Mouse (Mus musculus) heart, embryonic 13.5 days (tissue): ENCODE measurements around the gene Eng. TPM values are rescaled to one million over a fixed set of nuclear protein-coding genes. Genes with fewer than 3 reads are reported as not detected.

Experiments
- ATAC-seq: fragments of 200-750 bp; cut with Nextera tagmentation; 2 replicates; pipeline ENCODE4 v1.8.0; 2017; ENCODE audit warnings: moderate TSS enrichment; ENCODE audit not compliant: insufficient number of reproducible peaks, low FRiP score, low TSS enrichment; ENCODE audit errors: extremely low read depth
- H3K27ac ChIP-seq: fragments of 300-500 bp; sonication (generic); replicated peaks from 2 replicates; pipeline ENCODE4 v1.5.1; 2015; ENCODE audit warnings: moderate library complexity, mild to moderate bottlenecking, inconsistent platforms
- H3K27me3 ChIP-seq: fragments of 300-500 bp; sonication (generic); replicated peaks from 2 replicates; pipeline ENCODE4 v1.6.1; 2015; ENCODE audit warnings: mild to moderate bottlenecking, inconsistent platforms
- H3K36me3 ChIP-seq: fragments of 300-500 bp; sonication (generic); 2 replicates; pipeline ENCODE4 v1.6.1; 2015; ENCODE audit warnings: mild to moderate bottlenecking, inconsistent platforms
- H3K4me1 ChIP-seq: fragments of 300-500 bp; sonication (generic); 2 replicates; pipeline ENCODE4 v1.6.1; 2015; ENCODE audit warnings: inconsistent platforms
- H3K4me2 ChIP-seq: fragments of 300-500 bp; sonication (generic); 2 replicates; pipeline ENCODE4 v1.6.1; 2015; ENCODE audit warnings: inconsistent platforms, mild to moderate bottlenecking, moderate library complexity
- H3K4me3 ChIP-seq: fragments of 300-500 bp; sonication (generic); 2 replicates; pipeline ENCODE4 v1.5.1; 2015; ENCODE audit warnings: moderate library complexity, mild to moderate bottlenecking, inconsistent platforms
- H3K9ac ChIP-seq: fragments of 300-500 bp; sonication (generic); 2 replicates; pipeline ENCODE4 v1.6.1; 2015; ENCODE audit warnings: inconsistent platforms, mild to moderate bottlenecking, moderate library complexity
- H3K9me3 ChIP-seq: fragments of 300-500 bp; sonication (generic); 2 replicates; pipeline ENCODE4 v1.6.1; 2016; ENCODE audit warnings: inconsistent platforms
- WGBS: fragments of 180-500 bp; shearing (Covaris S2); methylation state at CpG from one replicate; pipeline ENCODE4 v1.1.7; 2015; ENCODE audit warnings: mixed read lengths; 5-methylcytosine and 5-hydroxymethylcytosine counted together
- polyA plus RNA-seq: library from polyadenylated mRNA; unstranded; fragments of >200 nt; fragmentation: Nextera tagmentation; extraction: Ambion mirVana; gene quantifications from 2 replicates; pipeline ENCODE4 v1.2.1, GENCODE M21; 2015

Gene Eng
- polyA plus RNA-seq, 1 experiment from 2014 or later, result 155 TPM

- Histone ChIP-seq H3K4me2 (no peak overlapping the region), H3K4me1 (no peaks in the 10 kb centered on the region), H3K27me3 (no peaks in the 10 kb centered on the region), H3K9ac (no peak overlapping the region), H3K36me3 (peaks cover 45% of the 10 kb centered on the region), H3K4me3 (no peak overlapping the region), H3K9me3 (no peaks in the 10 kb centered on the region), H3K27ac (no peak overlapping the region)
- no peak for ATAC-seq
- 76% methylated on average over 14 of the region's 14 CpGs for WGBS
Measured at GRCm38 (mm10) chr2:32700966-32701743, 54.8 kb downstream of the Eng start.

- Histone ChIP-seq H3K9me3 (no peaks in the 10 kb centered on the region), H3K4me3 (no peak overlapping the region), H3K36me3 (peaks cover 64% of the 10 kb centered on the region), H3K27ac (no peak overlapping the region), H3K4me1 (no peaks in the 10 kb centered on the region), H3K27me3 (no peaks in the 10 kb centered on the region), H3K4me2 (no peak overlapping the region), H3K9ac (no peak overlapping the region)
- no peak for ATAC-seq
- 92% methylated on average over 8 of the region's 8 CpGs for WGBS
Measured at GRCm38 (mm10) chr2:32703046-32703445, 56.7 kb downstream of the Eng start.

GRCm38 (mm10) chr2:32704021-32704421, 57.6 kb downstream of the Eng start, which contains the start of gene Fpgs:
Fpgs (minus strand) TSS chr2:32704145.
- H3K36me3 ChIP-seq, result peaks cover 73% of the 10 kb centered on the region
- no peaks in the 10 kb centered on the region for H3K9me3 ChIP-seq
- WGBS, result 81% methylated on average over 2 of the region's 2 CpGs
- H3K27me3 ChIP-seq, result no peaks in the 10 kb centered on the region
- no peak within 1 kb of the TSS for H3K27ac ChIP-seq
- H3K9ac ChIP-seq, result no peak within 1 kb of the TSS
- no peak within 1 kb of the TSS for H3K4me2 ChIP-seq
- no peaks in the 10 kb centered on the region for H3K4me1 ChIP-seq
- no peak for ATAC-seq
- H3K4me3 ChIP-seq, result no peak within 1 kb of the TSS

- 88% methylated on average over 7 of the region's 7 CpGs for WGBS
- H3K36me3 ChIP-seq, result peaks cover 83% of the 10 kb centered on the region
- no peaks in the 10 kb centered on the region for H3K27me3 ChIP-seq
- no peak overlapping the region for H3K4me2 ChIP-seq
- no peak for ATAC-seq
- no peak overlapping the region for H3K9ac ChIP-seq
- H3K4me3 ChIP-seq, result no peak overlapping the region
- no peaks in the 10 kb centered on the region for H3K4me1 ChIP-seq
- H3K9me3 ChIP-seq, result no peaks in the 10 kb centered on the region
- no peak overlapping the region for H3K27ac ChIP-seq
Measured at GRCm38 (mm10) chr2:32705018-32705417, 58.6 kb downstream of the Eng start.

GRCm38 (mm10) chr2:32706971-32707370, 60.6 kb downstream of the Eng start:
- no peak overlapping the region for H3K4me2 ChIP-seq
- H3K27me3 ChIP-seq, result no peaks in the 10 kb centered on the region
- no peak overlapping the region for H3K9ac ChIP-seq
- H3K36me3 ChIP-seq, result peaks cover 96% of the 10 kb centered on the region
- peaks cover 18% of the 10 kb centered on the region for H3K4me1 ChIP-seq
- no peaks in the 10 kb centered on the region for H3K9me3 ChIP-seq
- ATAC-seq, result no peak
- no peak overlapping the region for H3K4me3 ChIP-seq
- H3K27ac ChIP-seq, result no peak overlapping the region
- 93% methylated on average over 6 of the region's 6 CpGs for WGBS

- no peak overlapping the region for H3K4me3 ChIP-seq
- no peak overlapping the region for H3K27ac ChIP-seq
- H3K9me3 ChIP-seq, result no peaks in the 10 kb centered on the region
- no peak overlapping the region for H3K9ac ChIP-seq
- no peak overlapping the region for H3K4me2 ChIP-seq
- H3K27me3 ChIP-seq, result no peaks in the 10 kb centered on the region
- peaks cover 19% of the 10 kb centered on the region for H3K4me1 ChIP-seq
- 43% methylated on average over 3 of the region's 3 CpGs for WGBS
- no peak for ATAC-seq
- H3K36me3 ChIP-seq, result peaks cover 80% of the 10 kb centered on the region
Measured at GRCm38 (mm10) chr2:32708643-32709042, 62.2 kb downstream of the Eng start.

- no peaks in the 10 kb centered on the region for H3K9me3 ChIP-seq
- ATAC-seq, result no peak
- H3K4me1 ChIP-seq, result peaks cover 29% of the 10 kb centered on the region
- no peak overlapping the region for H3K4me3 ChIP-seq
- no peak overlapping the region for H3K4me2 ChIP-seq
- no peak overlapping the region for H3K9ac ChIP-seq
- no peaks in the 10 kb centered on the region for H3K27me3 ChIP-seq
- H3K36me3 ChIP-seq, result peaks cover 70% of the 10 kb centered on the region
- WGBS, result 86% methylated on average over 20 of the region's 20 CpGs
- no peak overlapping the region for H3K27ac ChIP-seq
Measured at GRCm38 (mm10) chr2:32709521-32710137, 63.2 kb downstream of the Eng start.

GRCm38 (mm10) chr2:32710425-32710824, 64.0 kb downstream of the Eng start:
- Histone ChIP-seq H3K27ac (no peak overlapping the region), H3K9me3 (no peaks in the 10 kb centered on the region), H3K4me2 (no peak overlapping the region), H3K4me3 (no peak overlapping the region), H3K27me3 (no peaks in the 10 kb centered on the region), H3K36me3 (peaks cover 62% of the 10 kb centered on the region), H3K4me1 (peaks cover 37% of the 10 kb centered on the region), H3K9ac (no peak overlapping the region)
- no peak for ATAC-seq
- 82% methylated on average over 5 of the region's 5 CpGs for WGBS

GRCm38 (mm10) chr2:32711301-32712056, 65.1 kb downstream of the Eng start:
- H3K36me3 ChIP-seq, result peaks cover 51% of the 10 kb centered on the region
- WGBS, result 24% methylated on average over 9 of the region's 9 CpGs
- H3K4me2 ChIP-seq, result peak overlapping the region; percentile 81
- no peaks in the 10 kb centered on the region for H3K27me3 ChIP-seq
- H3K27ac ChIP-seq, result peak overlapping the region; percentile 99
- no peak for ATAC-seq
- H3K9me3 ChIP-seq, result no peaks in the 10 kb centered on the region
- H3K9ac ChIP-seq, result peak overlapping the region; percentile 97
- H3K4me3 ChIP-seq, result peak overlapping the region; percentile 87
- peaks cover 38% of the 10 kb centered on the region for H3K4me1 ChIP-seq

GRCm38 (mm10) chr2:32712108-32712551, 65.7 kb downstream of the Eng start:
- WGBS, result under 1% methylated on average over 41 of the region's 41 CpGs
- H3K36me3 ChIP-seq, result peaks cover 45% of the 10 kb centered on the region

GRCm38 (mm10) chr2:32712586-32712933, 66.2 kb downstream of the Eng start:
- WGBS, result 0% methylated on average over 29 of the region's 44 CpGs
- Histone ChIP-seq H3K9me3 (no peaks in the 10 kb centered on the region), H3K27ac (peak overlapping the region; percentile 99), H3K27me3 (no peaks in the 10 kb centered on the region), H3K4me1 (peaks cover 38% of the 10 kb centered on the region), H3K4me3 (peak overlapping the region; percentile 87), H3K4me2 (peak overlapping the region; percentile 81), H3K9ac (peak overlapping the region; percentile 97), H3K36me3 (peaks cover 41% of the 10 kb centered on the region)
- ATAC-seq, result peak; percentile 86

More at GRCm38 (mm10) chr2:32712108-32712551, 65.7 kb downstream of the Eng start:
- H3K9me3 ChIP-seq, result no peaks in the 10 kb centered on the region
- peak overlapping the region; percentile 81 for H3K4me2 ChIP-seq
- H3K4me3 ChIP-seq, result peak overlapping the region; percentile 87
- H3K27ac ChIP-seq, result peak overlapping the region; percentile 99
- ATAC-seq, result peak; percentile 39; the same call in 1 of the 2 replicates
- H3K9ac ChIP-seq, result peak overlapping the region; percentile 97
- no peaks in the 10 kb centered on the region for H3K27me3 ChIP-seq
- H3K4me1 ChIP-seq, result peaks cover 38% of the 10 kb centered on the region
